Mouse (Mus musculus) thymus, adult 2 months (tissue): ENCODE data around the gene Vmn2r14.

Experiments used
- CTCF ChIP-seq: fragments of 200-500 bp; IDR thresholded peaks from 2 replicates; pipeline ENCODE4 v1.5.1; 2012; ENCODE audit warnings: mild to moderate bottlenecking, control low read depth, low read length, moderate library complexity, borderline replicate concordance; ENCODE audit not compliant: control insufficient read depth, poor library complexity, insufficient read depth; ENCODE audit errors: extremely low read depth
- POLR2A ChIP-seq: fragments of 200-500 bp; IDR thresholded peaks from 2 replicates; pipeline ENCODE4 v1.6.1; 2012; ENCODE audit warnings: mild to moderate bottlenecking, low read length, control low read depth, moderate library complexity; ENCODE audit not compliant: control insufficient read depth, poor library complexity, insufficient read depth; ENCODE audit errors: extremely low read depth

DNA sequence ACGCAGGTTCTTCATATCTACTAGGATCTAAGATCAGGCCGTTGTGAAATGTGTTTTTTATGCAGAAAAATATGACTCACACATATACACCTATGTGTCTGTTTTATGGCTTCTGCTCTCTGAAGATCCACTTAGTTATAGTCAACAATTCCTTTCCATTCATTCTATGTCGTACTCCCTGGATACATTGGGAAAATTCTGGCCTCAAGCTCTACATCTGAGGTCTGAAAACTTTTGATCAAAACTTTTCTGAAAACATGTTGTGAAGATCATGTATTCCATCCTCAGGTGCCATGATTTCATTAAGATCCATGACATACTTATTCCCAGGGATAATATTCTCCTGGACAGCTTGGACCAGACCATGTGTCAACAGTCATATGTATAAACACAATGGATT is at the start of gene Vmn2r14:
- TF ChIP-seq CTCF = no peak
- TF ChIP-seq POLR2A = no peak
